Mouse (Mus musculus): Measurements from ENCODE around the gene Slc27a3. TPM values are rescaled to one million over a fixed set of nuclear protein-coding genes. Genes with fewer than 3 reads are reported as not detected.

Slc27a3 gene
- polyA plus RNA-seq, 1 experiment from 2014 or later, result 5.2 TPM

GRCm38 (mm10) chr3:90391004-90391403, 1.3 kb upstream of the Slc27a3 start:
- no peak for DNase-seq (ENCODE audit: low spot score)

- no peak for DNase-seq (ENCODE audit: low spot score)
Measured at GRCm38 (mm10) chr3:90388726-90389510, 820 bp downstream of the Slc27a3 start.

GRCm38 (mm10) chr3:90388192-90388591, 1.5 kb downstream of the Slc27a3 start:
- DNase-seq (ENCODE audit: low spot score), result no peak

GRCm38 (mm10) chr3:90387483-90387882, 2.3 kb downstream of the Slc27a3 start:
- no peak for DNase-seq (ENCODE audit: low spot score)

- DNase-seq (ENCODE audit: low spot score), result no peak
Measured at GRCm38 (mm10) chr3:90386817-90387216, 2.9 kb downstream of the Slc27a3 start.

- DNase-seq (ENCODE audit: low spot score), result no peak
Measured at GRCm38 (mm10) chr3:90384851-90385375, 4.8 kb downstream of the Slc27a3 start.

GRCm38 (mm10) chr3:90383690-90384089, 6.0 kb downstream of the Slc27a3 start:
- DNase-seq (ENCODE audit: low spot score), result no peak

- DNase-seq (ENCODE audit: low spot score), result no peak
Measured at GRCm38 (mm10) chr3:90381727-90382126, 8.0 kb downstream of the Slc27a3 start.

GRCm38 (mm10) chr3:90378496-90378895, 11.2 kb downstream of the Slc27a3 start:
- no peak for DNase-seq (ENCODE audit: low spot score)

- DNase-seq (ENCODE audit: low spot score), result no peak
Measured at GRCm38 (mm10) chr3:90376247-90376585, 13.5 kb downstream of the Slc27a3 start.

GRCm38 (mm10) chr3:90375562-90376246, 14.0 kb downstream of the Slc27a3 start:
- DNase-seq (ENCODE audit: low spot score), result no peak

GRCm38 (mm10) chr3:90374368-90374767, 15.4 kb downstream of the Slc27a3 start:
- no peak for DNase-seq (ENCODE audit: low spot score)

GRCm38 (mm10) chr3:90373432-90374028, 16.2 kb downstream of the Slc27a3 start:
- DNase-seq (ENCODE audit: low spot score), result peak; percentile 81

GRCm38 (mm10) chr3:90372817-90373216, 16.9 kb downstream of the Slc27a3 start:
- no peak for DNase-seq (ENCODE audit: low spot score)

- DNase-seq (ENCODE audit: low spot score), result no peak
Measured at GRCm38 (mm10) chr3:90371857-90372256, 17.9 kb downstream of the Slc27a3 start.

GRCm38 (mm10) chr3:90369041-90369440, 20.7 kb downstream of the Slc27a3 start:
- DNase-seq (ENCODE audit: low spot score), result no peak

- DNase-seq (ENCODE audit: low spot score), result no peak
Measured at GRCm38 (mm10) chr3:90367001-90367632, 22.6 kb downstream of the Slc27a3 start.

- DNase-seq (ENCODE audit: low spot score), result no peak
Measured at GRCm38 (mm10) chr3:90362346-90362745, 27.4 kb downstream of the Slc27a3 start.

GRCm38 (mm10) chr3:90361476-90361875, 28.3 kb downstream of the Slc27a3 start:
- DNase-seq (ENCODE audit: low spot score), result no peak

- no peak for DNase-seq (ENCODE audit: low spot score)
Measured at GRCm38 (mm10) chr3:90359230-90359629, 30.5 kb downstream of the Slc27a3 start.

- no peak for DNase-seq (ENCODE audit: low spot score)
Measured at GRCm38 (mm10) chr3:90357959-90358358, 31.8 kb downstream of the Slc27a3 start.

- no peak for DNase-seq (ENCODE audit: low spot score)
Measured at GRCm38 (mm10) chr3:90347847-90348246, 41.9 kb downstream of the Slc27a3 start.
